In the genomic region with DNA sequence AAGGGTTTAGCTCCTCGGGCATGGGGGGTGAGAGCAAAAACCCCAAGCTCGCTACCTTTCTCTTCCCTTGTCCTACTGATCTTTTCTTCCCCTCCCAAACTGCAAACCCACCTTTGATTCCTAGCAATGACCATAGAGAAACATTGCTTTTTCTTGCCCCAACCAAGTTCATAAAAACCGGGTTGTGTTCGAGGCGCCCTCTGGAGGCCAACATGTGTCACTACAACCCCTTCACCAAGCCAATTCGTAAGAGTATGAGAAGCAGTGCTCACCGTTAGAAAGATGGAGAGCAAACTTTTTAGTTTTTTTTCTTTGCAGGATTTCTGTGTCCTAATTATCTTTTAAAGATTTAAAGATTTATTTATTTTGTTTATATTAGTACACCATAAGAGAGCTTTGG, we compare ENCODE assay signal across 10 mouse cellular contexts. TPM values are rescaled to one million over a fixed set of nuclear protein-coding genes. Genes with fewer than 3 reads are reported as not detected.
DNase-seq lines count a peak whose midpoint lies in the region; ATAC-seq and TF ChIP-seq lines count a peak whose summit lies in the region.
"Had no signal": no experiment of that assay in that cellular context is flagged by ENCODE, and none has a peak within 500 bp of the region (broad histone marks: within the 10 kb centered on the region; RNA-seq: fewer than 3 reads in every experiment).

No protein-coding gene starts in this region.

- H3K9ac ChIP-seq in midbrain, postnatal 0 days (replicated peaks; ENCODE audit: low read length, poor library complexity, severe bottlenecking): no peak overlapping the region
- H3K9ac ChIP-seq: embryonic facial prominence, embryonic 13.5 days; lung, embryonic 15.5 days had no signal

- H3K27ac ChIP-seq in heart, embryonic 10.5 days: no peak overlapping the region
- H3K27ac ChIP-seq in layer of hippocampus, adult 2 months: no peak overlapping the region
- H3K27ac ChIP-seq in midbrain, postnatal 0 days (ENCODE audit: low read depth, low read length): no peak overlapping the region
- H3K27ac ChIP-seq: embryonic facial prominence, embryonic 13.5 days; lung, embryonic 15.5 days had no signal

- no peaks in the 10 kb centered on the region for H3K4me1 ChIP-seq in heart, embryonic 10.5 days
- no peaks in the 10 kb centered on the region for H3K4me1 ChIP-seq in midbrain, postnatal 0 days (ENCODE audit: insufficient read depth, low read length)
- H3K4me1 ChIP-seq: lung, embryonic 15.5 days had no signal

- TF ChIP-seq CTCF in layer of hippocampus, adult 2 months (conservative IDR thresholded peaks at IDR 0.05): peak; percentile 96
- TF ChIP-seq CTCF in midbrain, postnatal 0 days (IDR thresholded peaks at IDR 0.05): peak; percentile 83

- H3K27me3 ChIP-seq in heart, embryonic 10.5 days (ENCODE audit: insufficient read depth, poor library complexity, severe bottlenecking): no peaks in the 10 kb centered on the region
- no peaks in the 10 kb centered on the region for H3K27me3 ChIP-seq in midbrain, postnatal 0 days (ENCODE audit: insufficient read depth, low read length)
- H3K27me3 ChIP-seq: embryonic facial prominence, embryonic 13.5 days; lung, embryonic 15.5 days had no signal

- no peak overlapping the region for H3K4me3 ChIP-seq in heart, embryonic 10.5 days
- H3K4me3 ChIP-seq in layer of hippocampus, adult 2 months: no peak overlapping the region
- H3K4me3 ChIP-seq in midbrain, postnatal 0 days (ENCODE audit: low read depth, low read length): no peak overlapping the region
- H3K4me3 ChIP-seq: embryonic facial prominence, embryonic 13.5 days; lung, embryonic 15.5 days had no signal

- peak; percentile 53 for DNase-seq in heart, adult 8-10 months (ENCODE audit: low spot score)
- no peak for DNase-seq in heart, embryonic 10.5 days (ENCODE audit: low spot score)
- DNase-seq in CD4-positive helper T cell, adult 2 months (ENCODE audit: low read depth, low spot score): peak; percentile 65
- peak; percentile 56 for DNase-seq in adrenal gland, adult 2 months
- peak; percentile 49 for DNase-seq in embryo, embryonic 11 days
- DNase-seq in layer of hippocampus, adult 2 months (ENCODE audit: low spot score in 2 of 2): peak; percentile 19 to 74
- DNase-seq in midbrain, postnatal 0 days (ENCODE audit: low spot score): peak; percentile 49
- peak; percentile 43 for DNase-seq in testis, postnatal 14 days (ENCODE audit: low spot score)

- no peak overlapping the region for H3K4me2 ChIP-seq in midbrain, postnatal 0 days (ENCODE audit: low read depth, low read length, poor library complexity, severe bottlenecking)
- H3K4me2 ChIP-seq: embryonic facial prominence, embryonic 13.5 days; lung, embryonic 15.5 days had no signal

- WGBS in heart, embryonic 10.5 days: 35% methylated on average over 7 of the region's 7 CpGs
- 45% methylated on average over 7 of the region's 7 CpGs for WGBS in midbrain, postnatal 0 days

- H3K9me3 ChIP-seq in heart, embryonic 10.5 days: no peaks in the 10 kb centered on the region
- H3K9me3 ChIP-seq in midbrain, postnatal 0 days (ENCODE audit: low read length): no peaks in the 10 kb centered on the region
- H3K9me3 ChIP-seq: embryonic facial prominence, embryonic 13.5 days; lung, embryonic 15.5 days had no signal

- ATAC-seq in midbrain, postnatal 0 days (ENCODE audit: low FRiP score): no peak

- no peaks in the 10 kb centered on the region for H3K36me3 ChIP-seq in heart, embryonic 10.5 days
- H3K36me3 ChIP-seq in midbrain, postnatal 0 days (ENCODE audit: insufficient read depth, low read length): no peaks in the 10 kb centered on the region
- H3K36me3 ChIP-seq: embryonic facial prominence, embryonic 13.5 days; lung, embryonic 15.5 days had no signal

RNA-seq across cellular contexts. Expression of a gene that starts 52.1 kb away (rescaled TPM):
- 10 to 100 TPM in 3 of 4 experiments, 1 to 10 TPM in 1; 9.3 to 13.4 (median 10.9) TPM for total RNA-seq in heart, adult 8-10 months (2022)
- polyA plus RNA-seq in heart, embryonic 10.5 days (2016; fragmentation: Nextera tagmentation; extraction: Ambion mirVana): 23.3 and 24.9 TPM in 2 replicates
- 10 to 100 TPM; 72.9 to 82.5 TPM for total RNA-seq in adrenal gland, adult 2 months (2021)
- polyA plus RNA-seq in adrenal gland, adult 2 months (2012; rRNA removed): 19.1 and 30.8 TPM in 2 replicates
- total RNA-seq in layer of hippocampus, adult 2 months (2021): 10 to 100 TPM; 24.4 to 25.9 TPM
- total RNA-seq in midbrain, postnatal 0 days (2014; rRNA removed): 49.8 and 73.3 TPM in 2 replicates
- 26.2 and 33.8 TPM in 2 replicates for polyA plus RNA-seq in midbrain, postnatal 0 days (2015; fragmentation: Nextera tagmentation; extraction: Ambion mirVana)
